Mouse (Mus musculus) stomach, postnatal 0 days (tissue): ENCODE measurements around the gene Spi1. TPM values are rescaled to one million over a fixed set of nuclear protein-coding genes. Genes with fewer than 3 reads are reported as not detected.

Experiments
- ATAC-seq: fragments of 200-750 bp; cut with Nextera tagmentation; 2 replicates; pipeline ENCODE4 v1.8.0; 2017; ENCODE audit not compliant: low FRiP score, low TSS enrichment
- DNase-seq: peaks from one replicate; pipeline ENCODE4 v3.0.0-alpha.2; 2016; ENCODE audit warnings: low spot score
- H3K27ac ChIP-seq: fragments of 300-500 bp; sonication (generic); replicated peaks from 2 replicates; pipeline ENCODE4 v1.5.1; 2014; ENCODE audit warnings: mild to moderate bottlenecking, control low read depth
- H3K27me3 ChIP-seq: fragments of 300-500 bp; sonication (generic); 2 replicates; pipeline ENCODE4 v1.6.1; 2014; ENCODE audit warnings: low read length; ENCODE audit not compliant: control insufficient read depth, insufficient read depth
- H3K36me3 ChIP-seq: fragments of 300-500 bp; sonication (generic); 2 replicates; pipeline ENCODE4 v1.6.1; 2014; ENCODE audit warnings: low read length, mixed read lengths; ENCODE audit not compliant: control insufficient read depth, insufficient read depth
- H3K4me1 ChIP-seq: fragments of 300-500 bp; sonication (generic); replicated peaks from 2 replicates; pipeline ENCODE4 v1.6.1; 2014; ENCODE audit warnings: antibody characterized with exemption; ENCODE audit not compliant: control insufficient read depth, insufficient read depth
- H3K4me2 ChIP-seq: fragments of 300-500 bp; sonication (generic); replicated peaks from 2 replicates; pipeline ENCODE4 v1.6.1; 2014; ENCODE audit warnings: low read depth, mild to moderate bottlenecking, control low read depth, moderate library complexity
- H3K4me3 ChIP-seq: fragments of 300-500 bp; sonication (generic); 2 replicates; pipeline ENCODE4 v1.5.1; 2014; ENCODE audit warnings: low read depth, low read length, control low read depth
- H3K9ac ChIP-seq: fragments of 300-500 bp; sonication (generic); 2 replicates; pipeline ENCODE4 v1.6.1; 2014; ENCODE audit warnings: mild to moderate bottlenecking, low read length, control low read depth, mixed read lengths
- H3K9me3 ChIP-seq: fragments of 300-500 bp; sonication (generic); 2 replicates; pipeline ENCODE4 v1.6.1; 2016; ENCODE audit warnings: low read length; ENCODE audit not compliant: control insufficient read depth
- CTCF ChIP-seq: IDR thresholded peaks from 2 replicates; pipeline ENCODE4 v1.5.1; 2016; ENCODE audit warnings: antibody characterized with exemption, low read depth, mild to moderate bottlenecking, moderate library complexity
- EP300 ChIP-seq: optimal IDR thresholded peaks from 2 replicates; pipeline ENCODE3; 2016; ENCODE audit warnings: antibody characterized with exemption
- whole genome bisulfite sequencing: fragments of 180-500 bp; shearing (Covaris S2); extraction: QIAGEN DNeasy Blood & Tissue Kit; methylation state at CpG from one replicate; pipeline ENCODE4 v1.1.7; 2014; 5-methylcytosine and 5-hydroxymethylcytosine counted together
- polyA plus RNA-seq: library from polyadenylated mRNA; unstranded; fragments of >200 nt; fragmentation: Nextera tagmentation; extraction: Ambion mirVana; gene quantifications from 2 replicates; pipeline ENCODE4 v1.2.1, GENCODE M21; 2015

The Spi1 gene
- polyA plus RNA-seq, 1 experiment from 2014 or later, result 7.0 TPM

DNA sequence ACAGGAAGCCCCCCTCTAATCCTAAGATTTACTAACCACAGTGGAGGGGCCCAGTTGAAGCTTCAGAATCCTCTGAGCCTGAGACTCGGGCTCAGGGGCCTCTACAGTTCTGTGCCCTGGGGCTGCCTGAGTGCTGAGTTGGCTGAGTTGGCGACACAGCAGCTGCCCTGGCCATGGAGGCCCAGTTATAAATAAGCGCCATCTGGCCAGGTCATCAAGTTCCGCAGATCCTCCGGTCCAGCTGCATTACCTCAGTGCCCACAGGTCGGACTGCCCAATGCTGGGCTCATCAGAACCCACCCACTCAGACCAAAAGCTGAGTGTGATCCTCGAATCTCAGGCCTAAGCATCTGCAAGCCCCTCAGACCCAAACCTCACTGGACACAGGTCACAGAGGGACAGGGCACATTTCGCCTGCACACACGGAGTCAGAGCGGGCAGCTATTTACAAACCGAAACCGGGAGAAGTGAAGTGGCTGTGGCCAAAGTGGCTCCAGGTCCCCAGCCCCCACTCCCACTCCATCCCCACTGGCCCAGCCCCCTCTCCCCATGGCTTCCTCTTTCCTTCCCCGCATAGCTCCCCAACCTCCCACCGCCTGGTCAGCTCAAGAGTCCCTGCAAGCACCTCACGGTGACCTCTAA is 2.1 kb downstream of the Spi1 start:
- Histone ChIP-seq H3K36me3 (no peaks in the 10 kb centered on the region), H3K27me3 (no peaks in the 10 kb centered on the region), H3K4me1 (no peaks in the 10 kb centered on the region), H3K4me2 (no peak overlapping the region), H3K4me3 (no peak overlapping the region), H3K9me3 (no peaks in the 10 kb centered on the region), H3K9ac (no peak overlapping the region), H3K27ac (peak overlapping the region; percentile 35; the same call in 1 of the 2 replicates)
- DNase-seq (no peak), ATAC-seq (no peak)
- no peak for TF ChIP-seq EP300
- no peak for TF ChIP-seq CTCF
- 80% methylated on average over 15 of the region's 15 CpGs for whole genome bisulfite sequencing

DNA sequence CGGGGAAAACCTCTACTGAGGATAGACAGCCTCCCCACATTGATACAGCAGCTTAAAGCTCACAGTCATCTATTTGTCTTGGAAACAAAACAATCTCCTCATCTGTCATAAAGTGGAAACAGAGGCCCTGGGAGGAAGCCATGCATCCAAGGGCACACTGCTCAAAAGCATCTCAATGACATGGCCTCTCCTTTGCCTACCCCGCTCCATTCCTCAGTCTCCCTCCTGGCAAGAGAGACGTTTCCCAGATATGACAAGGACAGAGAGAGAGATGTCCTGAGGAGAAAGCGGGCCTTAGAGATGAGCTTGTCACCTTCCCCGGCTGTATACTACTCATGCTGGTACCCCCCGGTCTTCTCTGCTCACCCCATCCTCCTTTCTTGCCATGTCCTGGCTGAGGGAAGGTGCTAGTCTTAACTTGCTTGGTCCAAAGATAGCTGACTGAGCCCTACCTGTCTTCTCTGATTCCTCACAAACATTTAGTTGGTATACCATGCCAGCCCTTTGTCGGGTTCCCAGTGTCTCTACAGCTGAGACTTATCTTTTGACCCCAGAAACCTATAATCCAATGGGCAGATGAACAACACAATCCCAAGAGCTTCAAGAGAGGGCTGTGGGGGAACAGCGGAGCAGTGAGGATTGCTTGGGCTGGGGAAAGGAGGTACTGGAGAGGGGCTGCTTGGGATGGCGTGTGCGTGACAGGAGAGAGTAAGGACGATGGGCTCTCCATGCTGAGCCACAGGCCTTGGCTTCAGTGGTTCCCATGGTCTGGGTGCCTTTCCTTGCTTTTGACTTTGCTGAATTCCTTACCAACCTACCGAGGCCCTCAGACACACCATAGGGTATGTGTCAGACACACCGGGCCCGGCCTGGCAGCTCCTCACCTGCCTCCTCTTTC is 3.6 kb downstream of the Spi1 start:
- H3K4me2 ChIP-seq, result no peak overlapping the region
- H3K4me1 ChIP-seq, result no peaks in the 10 kb centered on the region
- TF ChIP-seq EP300 (no peak), CTCF (no peak)
- H3K27ac ChIP-seq, result no peak overlapping the region
- no peaks in the 10 kb centered on the region for H3K9me3 ChIP-seq
- H3K27me3 ChIP-seq, result no peaks in the 10 kb centered on the region
- ATAC-seq (no peak), DNase-seq (no peak)
- H3K4me3 ChIP-seq, result no peak overlapping the region
- 84% methylated on average over 14 of the region's 14 CpGs for WGBS
- no peaks in the 10 kb centered on the region for H3K36me3 ChIP-seq
- no peak overlapping the region for H3K9ac ChIP-seq

DNA sequence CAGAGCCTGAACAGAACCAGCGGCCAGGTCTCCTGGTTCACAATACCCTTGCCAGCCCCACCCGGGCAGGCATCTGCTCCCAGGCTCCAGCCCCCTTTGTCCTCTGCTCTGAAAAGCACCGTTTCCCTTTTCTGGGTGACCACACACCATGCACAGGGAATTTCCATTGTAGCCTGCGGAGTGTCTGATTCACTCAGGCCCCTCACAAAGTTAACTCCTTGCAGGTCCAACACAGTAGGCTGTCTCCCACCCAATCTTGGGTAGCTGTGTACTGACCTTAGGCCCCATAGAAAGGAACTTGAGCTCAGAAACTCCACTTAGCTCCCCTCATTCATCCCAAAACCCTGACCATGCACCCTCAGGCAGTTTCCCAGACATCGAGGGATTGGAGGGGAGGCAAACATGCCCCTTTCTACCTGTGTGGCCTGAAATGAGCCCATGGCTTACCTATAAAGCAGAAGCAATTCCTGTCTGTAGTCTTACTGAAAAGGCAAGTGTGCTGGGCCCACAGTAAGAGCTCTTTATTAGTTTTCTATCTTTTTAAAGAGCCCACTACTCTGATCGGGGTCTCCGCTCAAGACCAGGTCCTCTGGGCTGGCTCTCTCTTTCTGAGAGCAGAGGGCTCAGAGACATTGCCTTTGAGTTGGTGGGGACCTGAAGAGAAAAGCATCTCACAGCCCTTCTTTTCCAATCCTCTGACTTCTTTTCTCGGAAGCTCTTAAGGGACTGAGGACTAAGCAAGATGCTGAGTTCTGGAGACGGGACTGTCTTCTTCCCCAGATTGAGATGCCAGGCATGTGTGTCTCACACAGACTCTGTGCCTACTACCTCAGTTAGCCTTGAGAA is 4.4 kb downstream of the Spi1 start:
- H3K27ac ChIP-seq, result no peak overlapping the region
- 76% methylated on average over 9 of the region's 9 CpGs for WGBS
- TF ChIP-seq EP300 (no peak), CTCF (no peak)
- H3K36me3 ChIP-seq, result no peaks in the 10 kb centered on the region
- no peak overlapping the region for H3K4me2 ChIP-seq
- H3K9me3 ChIP-seq, result no peaks in the 10 kb centered on the region
- H3K4me1 ChIP-seq, result no peaks in the 10 kb centered on the region
- DNase-seq (no peak), ATAC-seq (no peak)
- no peak overlapping the region for H3K9ac ChIP-seq
- no peaks in the 10 kb centered on the region for H3K27me3 ChIP-seq
- no peak overlapping the region for H3K4me3 ChIP-seq

DNA sequence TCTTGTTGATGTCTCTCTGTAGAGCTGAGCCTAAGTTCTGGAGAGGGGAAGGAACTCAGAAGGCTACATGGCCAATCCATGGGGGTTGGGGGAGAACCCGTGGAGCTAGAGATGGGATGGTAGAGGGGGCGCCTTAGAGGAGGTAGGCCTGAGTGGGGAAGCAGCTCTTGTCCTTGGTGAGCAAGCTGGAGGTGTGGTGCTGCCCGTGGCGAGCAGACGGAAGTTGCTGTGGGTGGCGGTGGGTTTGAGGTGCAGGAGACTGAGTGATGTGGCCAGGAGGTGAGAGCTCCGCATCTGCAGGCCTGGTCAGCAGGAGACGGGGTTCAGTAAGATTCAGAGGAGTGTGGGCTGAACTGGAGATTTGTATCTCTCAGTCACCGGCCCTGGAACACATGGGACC is 5.3 kb downstream of the Spi1 start:
- no peaks in the 10 kb centered on the region for H3K4me1 ChIP-seq
- no peak for DNase-seq
- no peak overlapping the region for H3K27ac ChIP-seq
- no peak overlapping the region for H3K9ac ChIP-seq
- 80% methylated on average over 9 of the region's 9 CpGs for WGBS
- TF ChIP-seq CTCF (no peak), EP300 (no peak)
- H3K27me3 ChIP-seq, result no peaks in the 10 kb centered on the region
- no peak overlapping the region for H3K4me3 ChIP-seq
- no peak for ATAC-seq
- H3K9me3 ChIP-seq, result no peaks in the 10 kb centered on the region
- H3K36me3 ChIP-seq, result no peaks in the 10 kb centered on the region
- H3K4me2 ChIP-seq, result no peak overlapping the region

DNA sequence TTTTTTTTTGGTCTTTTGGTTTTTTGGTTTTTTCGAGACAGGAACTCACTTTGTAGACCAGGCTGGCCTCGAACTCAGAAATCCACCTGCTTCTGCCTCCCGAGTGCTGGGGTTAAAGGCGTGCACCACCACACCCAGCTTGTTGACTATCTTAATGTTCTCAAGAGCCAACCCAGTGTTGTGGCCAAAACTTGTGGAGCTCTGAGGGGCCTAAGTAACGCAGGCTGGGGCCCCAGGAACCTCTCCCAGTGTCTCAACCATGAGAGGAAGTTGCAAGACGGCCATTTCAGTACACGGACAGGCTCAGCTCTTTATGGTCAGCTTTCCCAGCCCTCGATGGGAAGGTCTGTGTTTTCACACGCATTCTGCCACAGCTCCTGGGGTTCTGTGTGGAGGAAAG is 6.8 kb downstream of the Spi1 start:
- H3K4me1 ChIP-seq, result no peaks in the 10 kb centered on the region
- no peaks in the 10 kb centered on the region for H3K27me3 ChIP-seq
- H3K9me3 ChIP-seq, result no peaks in the 10 kb centered on the region
- TF ChIP-seq CTCF (no peak), EP300 (no peak)
- H3K4me2 ChIP-seq, result no peak overlapping the region
- H3K36me3 ChIP-seq, result no peaks in the 10 kb centered on the region
- WGBS, result 76% methylated on average over 9 of the region's 9 CpGs
- H3K4me3 ChIP-seq, result no peak overlapping the region
- H3K9ac ChIP-seq, result no peak overlapping the region
- no peak for DNase-seq
- no peak overlapping the region for H3K27ac ChIP-seq
- ATAC-seq, result no peak

DNA sequence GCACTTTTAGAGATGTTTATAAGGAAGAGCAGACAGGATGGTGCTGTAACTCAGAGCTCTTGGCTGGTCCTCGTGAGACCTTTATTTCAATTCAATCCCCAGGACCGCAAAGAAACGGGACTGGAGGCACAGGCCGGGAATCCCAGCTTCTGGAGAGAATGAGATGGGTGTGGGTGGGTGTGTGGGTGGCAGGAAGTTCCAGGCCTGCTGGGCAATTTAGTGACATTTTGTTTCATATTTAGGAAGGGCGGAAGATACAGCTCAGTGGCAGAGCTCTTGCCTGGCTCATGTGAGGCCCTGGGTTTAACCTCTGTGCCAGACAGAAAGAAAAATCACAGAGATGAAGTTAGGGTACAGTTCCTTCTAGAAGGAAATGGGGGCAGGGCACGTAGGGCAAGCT is 8.0 kb downstream of the Spi1 start:
- 59% methylated on average over 6 of the region's 6 CpGs for WGBS
- H3K27me3 ChIP-seq, result no peaks in the 10 kb centered on the region
- H3K4me3 ChIP-seq, result no peak overlapping the region
- ATAC-seq, result no peak
- no peaks in the 10 kb centered on the region for H3K4me1 ChIP-seq
- DNase-seq, result no peak
- no peak for TF ChIP-seq EP300
- no peak for TF ChIP-seq CTCF
- H3K36me3 ChIP-seq, result no peaks in the 10 kb centered on the region
- no peak overlapping the region for H3K9ac ChIP-seq
- H3K27ac ChIP-seq, result no peak overlapping the region
- H3K9me3 ChIP-seq, result no peaks in the 10 kb centered on the region
- H3K4me2 ChIP-seq, result no peak overlapping the region
